ENCODE assay signal across 20 mouse cellular contexts in genomic region chr14:80237552-80237951, GRCm38 (mm10).
DNase-seq lines count a peak whose midpoint lies in the region; ATAC-seq and TF ChIP-seq lines count a peak whose summit lies in the region.
"Had no signal": no experiment of that assay in that cellular context is flagged by ENCODE, and none has a peak within 500 bp of the region (broad histone marks: within the 10 kb centered on the region; RNA-seq: fewer than 3 reads in every experiment).

No protein-coding gene starts in this region.

- intact Hi-C loops in left cerebral cortex, adult 2 months (cut with DNase I): no loop called here
- intact Hi-C loops in heart, postnatal 14 days (cut with DNase I): no loop called here

- no peak for DNase-seq in frontal cortex, postnatal 25 days (ENCODE audit: low spot score in 2 of 2)
- no peak for DNase-seq in left cerebral cortex, adult 2 months (ENCODE audit: extremely low spot score in 1 of 2, low spot score in 2 of 2)
- DNase-seq in left cerebral cortex, adult 11 months (ENCODE audit: low spot score): no peak
- DNase-seq in brain, adult 2 months (ENCODE audit: low read depth, low spot score): peak; percentile 65
- DNase-seq in right cerebral cortex, postnatal 14 days: peak; percentile 14
- no peak for DNase-seq in heart, postnatal 14 days
- DNase-seq: adrenal gland, adult 2 months; adrenal gland, postnatal 36 days; cerebellum, adult 11 months; cerebellum, adult 9-10 months; gastrocnemius, postnatal 36 days; heart, adult 11 months; heart, postnatal 4 days had no signal

- ATAC-seq in frontal cortex, adult (ENCODE audit: low TSS enrichment): peak; percentile 95
- ATAC-seq: forebrain, embryonic 15.5 days; hindbrain, embryonic 16.5 days; inflammation-experienced regulatory T-cells, adult 6 months had no signal

- peak overlapping the region; percentile 40; the same call in 1 of the 2 replicates for H3K27ac ChIP-seq in left cerebral cortex, adult 2 months
- H3K27ac ChIP-seq: embryonic facial prominence, embryonic 10.5 days; forebrain, embryonic 15.5 days; heart, embryonic 13.5 days; hindbrain, embryonic 12.5 days had no signal

- TF ChIP-seq CTCF in left cerebral cortex, adult 2 months (IDR thresholded peaks at IDR 0.05): no peak

- H3K4me3 ChIP-seq in left cerebral cortex, adult 2 months: no peak overlapping the region
- H3K4me3 ChIP-seq: embryonic facial prominence, embryonic 10.5 days; forebrain, embryonic 15.5 days; heart, embryonic 13.5 days; hindbrain, embryonic 12.5 days had no signal

Comparison
In these comparisons a context has a peak if more than half of its experiments do, and no peak if none do; other contexts are left out.
1. DNase-seq: peak in brain, adult 2 months (single experiment) and right cerebral cortex, postnatal 14 days (single experiment); none in frontal cortex, postnatal 25 days (0 of 2), left cerebral cortex, adult 2 months (0 of 2), left cerebral cortex, adult 11 months (single experiment) and heart, postnatal 14 days (0 of 2).